Mouse (Mus musculus) bone marrow macrophage, adult 2 months (primary cell): ENCODE measurements around the gene Tomm6. TPM values are rescaled to one million over a fixed set of nuclear protein-coding genes. Genes with fewer than 3 reads are reported as not detected.

Experiments
- H3K27ac ChIP-seq: 2 replicates; pipeline ENCODE4 v1.5.1; 2012; ENCODE audit warnings: low read depth, low read length; ENCODE audit not compliant: insufficient read depth
- H3K4me1 ChIP-seq: 2 replicates; pipeline ENCODE4 v1.6.1; 2012; ENCODE audit warnings: low read length; ENCODE audit not compliant: control insufficient read depth, insufficient read depth
- H3K4me3 ChIP-seq: 2 replicates; pipeline ENCODE4 v1.5.1; 2012; ENCODE audit warnings: mild to moderate bottlenecking, low read length, moderate library complexity; ENCODE audit not compliant: insufficient read depth
- CTCF ChIP-seq: IDR thresholded peaks from 2 replicates; pipeline ENCODE4 v1.5.1; 2012; ENCODE audit warnings: low read depth, mild to moderate bottlenecking, low read length, moderate library complexity
- POLR2A ChIP-seq: IDR thresholded peaks from 2 replicates; pipeline ENCODE4 v1.6.1; 2012; ENCODE audit warnings: mild to moderate bottlenecking, low read depth, low read length, borderline replicate concordance
- polyA plus RNA-seq: library from polyadenylated mRNA; stranded (reverse); fragments of >200 nt; gene quantifications from 2 replicates; pipeline ENCODE4 v1.2.4, GENCODE M21; 2012; ENCODE audit not compliant: missing spikeins, insufficient read depth, insufficient read length

The Tomm6 gene
- 220 TPM in 2 replicates for polyA plus RNA-seq

GRCm38 (mm10) chr17:47688344-47688607, at the start of gene Tomm6:
Gene Tomm6 (minus strand): TSS chr17:47688386.
- peak within 1 kb of the TSS; percentile 77 for H3K4me3 ChIP-seq
- TF ChIP-seq POLR2A (no peak), CTCF (no peak)
- H3K4me1 ChIP-seq: peaks cover 14% of the 10 kb centered on the region
- peak within 1 kb of the TSS; percentile 61 for H3K27ac ChIP-seq

- H3K4me1 ChIP-seq: peaks cover 11% of the 10 kb centered on the region
- TF ChIP-seq CTCF (no peak), POLR2A (no peak)
- peak overlapping the region; percentile 76 for H3K27ac ChIP-seq
- H3K4me3 ChIP-seq: peak overlapping the region; percentile 92
Observed at GRCm38 (mm10) chr17:47737271-47738065, 49.3 kb upstream of the Tomm6 start.

GRCm38 (mm10) chr17:47736856-47737255, 48.7 kb upstream of the Tomm6 start, which contains the start of gene Tfeb:
Gene Tfeb (plus strand): TSS chr17:47737030.
- peak within 1 kb of the TSS; percentile 92 for H3K4me3 ChIP-seq
- peak within 1 kb of the TSS; percentile 76 for H3K27ac ChIP-seq
- H3K4me1 ChIP-seq: peaks cover 11% of the 10 kb centered on the region
- TF ChIP-seq POLR2A (no peak), CTCF (0 out of 2 replicates have a peak, but pooled peaks have one; percentile 15)

- no peak for TF ChIP-seq CTCF
- TF ChIP-seq POLR2A: no peak
- Histone ChIP-seq H3K4me1 (peaks cover 11% of the 10 kb centered on the region), H3K27ac (no peak overlapping the region), H3K4me3 (no peak overlapping the region)
Observed at GRCm38 (mm10) chr17:47735553-47736100, 47.4 kb upstream of the Tomm6 start.

- TF ChIP-seq CTCF (no peak), POLR2A (no peak)
- Histone ChIP-seq H3K4me3 (no peak overlapping the region), H3K4me1 (no peaks in the 10 kb centered on the region), H3K27ac (no peak overlapping the region)
Observed at GRCm38 (mm10) chr17:47730633-47731575, 42.7 kb upstream of the Tomm6 start.

- Histone ChIP-seq H3K4me1 (no peaks in the 10 kb centered on the region), H3K4me3 (no peak within 1 kb of the TSS), H3K27ac (no peak within 1 kb of the TSS)
- TF ChIP-seq CTCF (no peak), POLR2A (no peak)
Observed at GRCm38 (mm10) chr17:47726566-47726965, 38.4 kb upstream of the Tomm6 start, which contains the start of gene Pgc. Gene Pgc (plus strand): TSS chr17:47726842.

GRCm38 (mm10) chr17:47721183-47721582, 33.0 kb upstream of the Tomm6 start:
- peaks cover 1% of the 10 kb centered on the region for H3K4me1 ChIP-seq
- TF ChIP-seq CTCF (no peak), POLR2A (no peak)

GRCm38 (mm10) chr17:47715037-47715436, 26.9 kb upstream of the Tomm6 start:
- Histone ChIP-seq H3K4me3 (no peak overlapping the region), H3K4me1 (peaks cover 16% of the 10 kb centered on the region), H3K27ac (0 out of 2 replicates have a peak overlapping the region, but pooled peaks have one; percentile 24)
- no peak for TF ChIP-seq CTCF

More at GRCm38 (mm10) chr17:47721183-47721582, 33.0 kb upstream of the Tomm6 start:
- no peak overlapping the region for H3K4me3 ChIP-seq
- no peak overlapping the region for H3K27ac ChIP-seq

GRCm38 (mm10) chr17:47712889-47713571, 24.8 kb upstream of the Tomm6 start:
- H3K27ac ChIP-seq: no peak overlapping the region
- TF ChIP-seq CTCF (no peak), POLR2A (no peak)
- H3K4me1 ChIP-seq: peaks cover 16% of the 10 kb centered on the region
- H3K4me3 ChIP-seq: no peak overlapping the region
